Mouse (Mus musculus) olfactory bulb, adult 2 months (tissue): ENCODE data around the gene Serpina6. TPM values are rescaled to one million over a fixed set of nuclear protein-coding genes. Genes with fewer than 3 reads are reported as not detected.

Experiments used
- H3K27ac ChIP-seq: fragments of 200-500 bp; 2 replicates; pipeline ENCODE4 v1.5.1; 2012; ENCODE audit warnings: low read depth, low read length; ENCODE audit not compliant: insufficient read depth
- H3K4me1 ChIP-seq: fragments of 200-500 bp; 2 replicates; pipeline ENCODE4 v1.6.1; 2012; ENCODE audit warnings: low read length; ENCODE audit not compliant: control insufficient read depth, insufficient read depth
- H3K4me3 ChIP-seq: fragments of 200-500 bp; 2 replicates; pipeline ENCODE4 v1.5.1; 2012; ENCODE audit warnings: mild to moderate bottlenecking, low read depth, low read length, moderate library complexity; ENCODE audit not compliant: insufficient read depth
- CTCF ChIP-seq: fragments of 200-500 bp; IDR thresholded peaks from 2 replicates; pipeline ENCODE4 v1.5.1; 2012; ENCODE audit warnings: low read depth, mild to moderate bottlenecking, low read length, moderate library complexity; ENCODE audit not compliant: insufficient read depth
- POLR2A ChIP-seq: fragments of 200-500 bp; IDR thresholded peaks from 2 replicates; pipeline ENCODE4 v1.6.1; 2012; ENCODE audit warnings: mild to moderate bottlenecking, low read depth, low read length, moderate library complexity; ENCODE audit not compliant: insufficient read depth
- WGBS: fragments of 180-500 bp; shearing (Covaris S2); methylation state at CpG from one replicate; pipeline ENCODE4 v1.1.7; 2018; 5-methylcytosine and 5-hydroxymethylcytosine counted together
- polyA plus RNA-seq: library from polyadenylated mRNA; stranded (reverse); fragments of >200 nt; gene quantifications from 2 replicates; pipeline ENCODE4 v1.2.4, GENCODE M21; 2012; ENCODE audit warnings: low replicate concordance; ENCODE audit not compliant: missing spikeins, insufficient read depth, insufficient read length

Gene Serpina6
- polyA plus RNA-seq, 1 experiment: not detected

GRCm38 (mm10) chr12:103634430-103634829 is 22.6 kb downstream of the Serpina6 start:
- TF ChIP-seq POLR2A (no peak), CTCF (no peak)
- no peak overlapping the region for H3K27ac ChIP-seq
- H3K4me3 ChIP-seq: no peak overlapping the region
- WGBS: 79% methylated on average over 2 of the region's 2 CpGs
- H3K4me1 ChIP-seq: no peaks in the 10 kb centered on the region

- Histone ChIP-seq H3K4me1 (no peaks in the 10 kb centered on the region), H3K4me3 (no peak within 1 kb of the TSS), H3K27ac (no peak within 1 kb of the TSS)
- TF ChIP-seq CTCF (no peak), POLR2A (no peak)
- WGBS: 82% methylated on average over 3 of the region's 3 CpGs
Observed at GRCm38 (mm10) chr12:103631203-103631612, 25.8 kb downstream of the Serpina6 start, which contains the start of gene Serpina10. TSS of gene Serpina10 (minus strand) at chr12:103631444.

GRCm38 (mm10) chr12:103616860-103617261 is 40.2 kb downstream of the Serpina6 start:
- Histone ChIP-seq H3K27ac (no peak overlapping the region), H3K4me1 (no peaks in the 10 kb centered on the region), H3K4me3 (no peak overlapping the region)
- WGBS: 93% methylated on average over 10 of the region's 10 CpGs
- TF ChIP-seq POLR2A (no peak), CTCF (no peak)

- Histone ChIP-seq H3K4me1 (no peaks in the 10 kb centered on the region), H3K27ac (no peak overlapping the region), H3K4me3 (no peak overlapping the region)
- TF ChIP-seq CTCF (no peak), POLR2A (no peak)
- 83% methylated on average over 4 of the region's 4 CpGs for WGBS
Observed at GRCm38 (mm10) chr12:103615734-103616133, 41.3 kb downstream of the Serpina6 start.

GRCm38 (mm10) chr12:103615141-103615540 is 41.9 kb downstream of the Serpina6 start:
- H3K4me3 ChIP-seq: no peak overlapping the region
- TF ChIP-seq CTCF (no peak), POLR2A (no peak)
- 92% methylated on average over 1 of the region's 1 CpGs for WGBS
- no peak overlapping the region for H3K27ac ChIP-seq
- no peaks in the 10 kb centered on the region for H3K4me1 ChIP-seq

- 72% methylated on average over 3 of the region's 3 CpGs for WGBS
- Histone ChIP-seq H3K27ac (no peak overlapping the region), H3K4me1 (no peaks in the 10 kb centered on the region), H3K4me3 (no peak overlapping the region)
- no peak for TF ChIP-seq CTCF
- TF ChIP-seq POLR2A: no peak
Observed at GRCm38 (mm10) chr12:103601839-103602238, 55.2 kb downstream of the Serpina6 start.

GRCm38 (mm10) chr12:103600364-103600763 is 56.6 kb downstream of the Serpina6 start:
- H3K4me3 ChIP-seq: no peak overlapping the region
- H3K4me1 ChIP-seq: no peaks in the 10 kb centered on the region
- TF ChIP-seq POLR2A (no peak), CTCF (no peak)
- 54% methylated on average over 3 of the region's 3 CpGs for WGBS
- H3K27ac ChIP-seq: no peak overlapping the region

- WGBS: 82% methylated on average over 2 of the region's 2 CpGs
Observed at GRCm38 (mm10) chr12:103598411-103598810, 58.6 kb downstream of the Serpina6 start.

More at GRCm38 (mm10) chr12:103598411-103598810, 58.6 kb downstream of the Serpina6 start:
- no peak overlapping the region for H3K27ac ChIP-seq
- no peaks in the 10 kb centered on the region for H3K4me1 ChIP-seq
- TF ChIP-seq CTCF (no peak), POLR2A (no peak)
- H3K4me3 ChIP-seq: no peak overlapping the region

Other genes starting within 250 kb of the Serpina6 start
- not detected in 2 replicates for gene 9330161L09Rik, start 249.4 kb downstream of the Serpina6 start, polyA plus RNA-seq
- 279 TPM in 1 of 2 replicates, not detected in the other for gene Ddx24, start 231.4 kb downstream of the Serpina6 start, polyA plus RNA-seq
- gene Ifi27, start 223.0 kb downstream of the Serpina6 start, polyA plus RNA-seq: not detected in 2 replicates
- gene Ifi27l2a, start 213.5 kb downstream of the Serpina6 start, polyA plus RNA-seq: not detected in 2 replicates
- not detected in 2 replicates for gene Ifi27l2b, start 200.0 kb downstream of the Serpina6 start, polyA plus RNA-seq
- gene Ppp4r4, start 124.9 kb downstream of the Serpina6 start, polyA plus RNA-seq: not detected in 2 replicates
- gene Serpina10, start 25.8 kb downstream of the Serpina6 start, polyA plus RNA-seq: not detected in 2 replicates
- not detected in 2 replicates for gene Serpina16, start 18.9 kb upstream of the Serpina6 start, polyA plus RNA-seq
- not detected in 2 replicates for gene Serpina1f, start 38.3 kb upstream of the Serpina6 start, polyA plus RNA-seq
- not detected in 2 replicates for gene Serpina1d, start 116.4 kb upstream of the Serpina6 start, polyA plus RNA-seq
- gene Serpina1b, start 173.2 kb upstream of the Serpina6 start, polyA plus RNA-seq: not detected in 2 replicates
- not detected in 2 replicates for gene Serpina1a, start 206.3 kb upstream of the Serpina6 start, polyA plus RNA-seq
- gene Serpina1c, start 247.7 kb upstream of the Serpina6 start, polyA plus RNA-seq: not detected in 2 replicates